Mouse (Mus musculus): ENCODE results near the gene Vcl. TPM values are rescaled to one million over a fixed set of nuclear protein-coding genes. Genes with fewer than 3 reads are reported as not detected.
A peak's percentile ranks its signal among the peaks of the same experiment; 100 is the strongest.

The Vcl gene
- polyA plus RNA-seq, 1 experiment: 24.4 TPM

DNA sequence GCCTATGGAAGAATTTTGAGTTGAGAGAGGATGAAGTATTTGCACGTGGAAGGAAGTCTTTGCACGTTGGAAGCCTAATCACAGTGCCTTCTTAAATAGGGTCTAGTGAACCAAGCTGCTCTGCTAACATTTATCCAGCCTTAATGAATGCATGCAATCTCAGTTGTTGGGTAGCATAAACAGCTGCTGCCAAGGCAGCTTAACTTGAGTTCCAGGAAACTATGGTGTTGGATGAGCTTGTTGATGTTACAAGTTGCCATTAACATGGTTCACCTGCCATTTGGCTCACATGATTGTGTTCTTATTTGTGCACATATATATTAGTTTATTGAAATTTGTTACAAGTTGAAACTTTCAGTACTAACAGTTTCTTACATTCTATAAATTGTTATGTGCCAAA lies 29.8 kb downstream of the Vcl start:
- TF ChIP-seq CTCF (IDR thresholded peaks at IDR 0.05; ENCODE audit: borderline replicate concordance, extremely low read depth, insufficient read depth, insufficient read length): no peak
- no peak for TF ChIP-seq POLR2A (IDR thresholded peaks at IDR 0.05; ENCODE audit: borderline replicate concordance, extremely low read depth, insufficient read depth, insufficient read length, poor library complexity, severe bottlenecking)
- peak; percentile 50 for DNase-seq (ENCODE audit: low read depth)

DNA sequence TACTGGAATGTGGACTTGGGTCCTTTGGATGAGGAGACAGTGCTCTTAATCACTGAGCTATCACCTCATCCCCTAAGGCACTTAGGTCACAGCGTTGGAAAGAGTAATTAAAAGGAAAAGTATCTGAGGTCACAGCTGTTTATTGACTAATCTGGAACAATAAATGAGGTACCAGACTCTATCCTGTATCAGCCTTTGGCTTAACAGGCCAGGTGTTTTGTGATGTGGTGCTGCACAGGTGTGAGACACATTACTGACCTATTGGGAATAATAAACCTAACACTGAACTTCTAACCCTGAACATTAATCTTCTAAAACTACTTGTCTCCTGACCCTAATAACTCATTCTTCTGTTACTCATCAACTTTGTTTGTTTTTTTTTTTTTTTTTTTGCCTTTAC lies 33.3 kb downstream of the Vcl start:
- TF ChIP-seq POLR2A (IDR thresholded peaks at IDR 0.05; ENCODE audit: borderline replicate concordance, extremely low read depth, insufficient read depth, insufficient read length, poor library complexity, severe bottlenecking) (no peak), CTCF (IDR thresholded peaks at IDR 0.05; ENCODE audit: borderline replicate concordance, extremely low read depth, insufficient read depth, insufficient read length) (no peak)
- no peak for DNase-seq (ENCODE audit: low read depth)

GRCm38 (mm10) chr14:20962906-20963305 lies 33.7 kb downstream of the Vcl start:
- TF ChIP-seq POLR2A (IDR thresholded peaks at IDR 0.05; ENCODE audit: borderline replicate concordance, extremely low read depth, insufficient read depth, insufficient read length, poor library complexity, severe bottlenecking) (no peak), CTCF (IDR thresholded peaks at IDR 0.05; ENCODE audit: borderline replicate concordance, extremely low read depth, insufficient read depth, insufficient read length) (no peak)
- no peak for DNase-seq (ENCODE audit: low read depth)

- TF ChIP-seq CTCF (IDR thresholded peaks at IDR 0.05; ENCODE audit: borderline replicate concordance, extremely low read depth, insufficient read depth, insufficient read length): no peak
- no peak for DNase-seq (ENCODE audit: low read depth)
Measured at GRCm38 (mm10) chr14:20963863-20964262, 34.7 kb downstream of the Vcl start.

- TF ChIP-seq CTCF (IDR thresholded peaks at IDR 0.05; ENCODE audit: borderline replicate concordance, extremely low read depth, insufficient read depth, insufficient read length): no peak
- no peak for TF ChIP-seq POLR2A (IDR thresholded peaks at IDR 0.05; ENCODE audit: borderline replicate concordance, extremely low read depth, insufficient read depth, insufficient read length, poor library complexity, severe bottlenecking)
- peak; percentile 24 for DNase-seq (ENCODE audit: low read depth)
Measured at GRCm38 (mm10) chr14:20964285-20964684, 35.1 kb downstream of the Vcl start.

DNA sequence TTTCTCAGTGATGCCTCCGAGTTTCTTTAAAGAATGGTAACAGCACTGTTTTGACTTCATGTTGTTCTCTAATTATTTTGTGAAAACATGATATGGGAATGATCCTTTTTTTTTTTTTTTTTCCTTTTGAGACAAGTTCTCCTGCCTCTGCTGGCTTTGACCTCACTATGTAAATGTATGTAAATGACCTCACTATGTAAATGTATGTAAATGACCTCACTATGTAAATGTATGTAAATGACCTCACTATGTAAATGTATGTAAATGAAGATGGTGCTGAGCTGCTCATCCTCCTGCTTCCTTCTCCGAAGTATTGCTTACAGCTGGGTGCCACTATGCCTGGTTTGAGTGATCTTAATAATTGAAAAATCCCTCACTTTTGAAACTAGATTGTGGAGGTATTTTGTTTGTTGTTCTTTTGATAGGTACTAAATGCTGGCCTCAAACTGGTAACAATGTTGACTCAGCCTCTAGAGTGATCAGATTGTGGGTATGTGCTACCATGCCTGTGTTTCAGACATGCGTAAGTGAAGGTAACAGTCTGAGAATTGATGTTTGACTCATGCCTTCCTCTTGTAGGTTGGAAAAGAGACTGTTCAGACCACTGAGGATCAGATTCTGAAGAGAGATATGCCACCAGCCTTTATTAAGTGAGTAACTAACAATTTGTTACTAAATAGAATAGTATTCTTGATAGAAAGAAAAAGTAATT lies 37.9 kb downstream of the Vcl start:
- TF ChIP-seq CTCF (IDR thresholded peaks at IDR 0.05; ENCODE audit: borderline replicate concordance, extremely low read depth, insufficient read depth, insufficient read length): no peak
- TF ChIP-seq POLR2A (IDR thresholded peaks at IDR 0.05; ENCODE audit: borderline replicate concordance, extremely low read depth, insufficient read depth, insufficient read length, poor library complexity, severe bottlenecking): no peak

GRCm38 (mm10) chr14:20969066-20969465 lies 39.9 kb downstream of the Vcl start:
- DNase-seq (ENCODE audit: low read depth): peak; percentile 56
- TF ChIP-seq CTCF (IDR thresholded peaks at IDR 0.05; ENCODE audit: borderline replicate concordance, extremely low read depth, insufficient read depth, insufficient read length) (no peak), POLR2A (IDR thresholded peaks at IDR 0.05; ENCODE audit: borderline replicate concordance, extremely low read depth, insufficient read depth, insufficient read length, poor library complexity, severe bottlenecking) (no peak)

More for the DNA sequence above, 37.9 kb downstream of the Vcl start:
- peak; percentile 77 for DNase-seq (ENCODE audit: low read depth)

DNA sequence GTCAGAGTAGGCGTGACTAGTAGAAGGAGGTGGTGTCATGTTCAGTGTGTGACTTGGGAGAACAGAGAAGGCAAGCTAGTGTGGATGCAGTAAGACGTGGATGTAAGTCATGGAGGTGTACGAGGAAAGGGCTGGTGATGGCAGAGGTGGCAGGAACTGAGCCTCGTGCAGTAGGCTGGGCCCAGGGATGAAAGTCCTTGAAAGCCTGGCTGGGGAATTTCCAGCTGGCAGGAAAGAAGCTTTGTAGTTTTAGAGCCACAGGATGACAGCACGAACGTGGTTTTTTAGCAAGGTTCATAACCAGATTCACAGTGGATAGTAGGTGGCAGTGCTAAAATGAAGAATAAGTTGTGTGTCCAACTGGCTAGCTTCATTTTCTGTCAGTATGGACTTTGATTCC lies 41.2 kb downstream of the Vcl start:
- TF ChIP-seq POLR2A (IDR thresholded peaks at IDR 0.05; ENCODE audit: borderline replicate concordance, extremely low read depth, insufficient read depth, insufficient read length, poor library complexity, severe bottlenecking): no peak
- TF ChIP-seq CTCF (IDR thresholded peaks at IDR 0.05; ENCODE audit: borderline replicate concordance, extremely low read depth, insufficient read depth, insufficient read length): no peak
- DNase-seq (ENCODE audit: low read depth): peak; percentile 70

GRCm38 (mm10) chr14:20970927-20971326 lies 41.7 kb downstream of the Vcl start:
- TF ChIP-seq POLR2A (IDR thresholded peaks at IDR 0.05; ENCODE audit: borderline replicate concordance, extremely low read depth, insufficient read depth, insufficient read length, poor library complexity, severe bottlenecking) (no peak), CTCF (IDR thresholded peaks at IDR 0.05; ENCODE audit: borderline replicate concordance, extremely low read depth, insufficient read depth, insufficient read length) (no peak)
- DNase-seq (ENCODE audit: low read depth): peak; percentile 95

- TF ChIP-seq CTCF (IDR thresholded peaks at IDR 0.05; ENCODE audit: borderline replicate concordance, extremely low read depth, insufficient read depth, insufficient read length) (no peak), POLR2A (IDR thresholded peaks at IDR 0.05; ENCODE audit: borderline replicate concordance, extremely low read depth, insufficient read depth, insufficient read length, poor library complexity, severe bottlenecking) (no peak)
- DNase-seq (ENCODE audit: low read depth): no peak
Measured at GRCm38 (mm10) chr14:20973821-20974220, 44.6 kb downstream of the Vcl start.

GRCm38 (mm10) chr14:20976741-20977140 lies 47.5 kb downstream of the Vcl start:
- DNase-seq (ENCODE audit: low read depth): no peak
- TF ChIP-seq POLR2A (IDR thresholded peaks at IDR 0.05; ENCODE audit: borderline replicate concordance, extremely low read depth, insufficient read depth, insufficient read length, poor library complexity, severe bottlenecking) (no peak), CTCF (IDR thresholded peaks at IDR 0.05; ENCODE audit: borderline replicate concordance, extremely low read depth, insufficient read depth, insufficient read length) (no peak)

DNA sequence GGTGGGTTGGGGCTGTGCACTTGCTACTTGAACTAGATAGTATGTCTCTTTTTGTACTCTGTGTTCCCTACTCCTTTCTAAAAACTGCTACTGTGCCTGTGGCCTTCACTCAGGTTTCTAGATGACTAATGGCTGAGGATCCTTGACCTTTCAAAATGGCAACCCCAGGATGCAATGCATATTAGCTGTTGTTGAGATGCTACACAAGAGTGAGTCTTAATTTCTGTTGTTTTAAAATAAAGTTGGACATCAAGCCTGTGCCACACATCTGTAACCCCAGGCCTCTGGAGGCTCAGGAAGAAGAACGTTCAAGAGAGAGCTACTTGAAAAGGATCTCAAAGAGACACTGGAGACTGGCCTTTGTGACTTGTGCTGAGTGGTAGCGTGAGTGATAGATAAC lies 48.5 kb downstream of the Vcl start:
- TF ChIP-seq POLR2A (IDR thresholded peaks at IDR 0.05; ENCODE audit: borderline replicate concordance, extremely low read depth, insufficient read depth, insufficient read length, poor library complexity, severe bottlenecking) (no peak), CTCF (IDR thresholded peaks at IDR 0.05; ENCODE audit: borderline replicate concordance, extremely low read depth, insufficient read depth, insufficient read length) (no peak)

More for the DNA sequence above, 48.5 kb downstream of the Vcl start:
- no peak for DNase-seq (ENCODE audit: low read depth)
